Mouse (Mus musculus) retina, embryonic 14.5 days (tissue): Measurements from ENCODE around the gene Defa37.
"Not testable (repeated sequence)": the region's sequence is repeated elsewhere in the genome, so short reads cannot be mapped to it uniquely, and the experiment has no call there.

Experiments used
- DNase-seq: peaks from one replicate; pipeline ENCODE4 v3.0.0-alpha.2; 2015; ENCODE audit warnings: low spot score

Defa37 gene

DNA sequence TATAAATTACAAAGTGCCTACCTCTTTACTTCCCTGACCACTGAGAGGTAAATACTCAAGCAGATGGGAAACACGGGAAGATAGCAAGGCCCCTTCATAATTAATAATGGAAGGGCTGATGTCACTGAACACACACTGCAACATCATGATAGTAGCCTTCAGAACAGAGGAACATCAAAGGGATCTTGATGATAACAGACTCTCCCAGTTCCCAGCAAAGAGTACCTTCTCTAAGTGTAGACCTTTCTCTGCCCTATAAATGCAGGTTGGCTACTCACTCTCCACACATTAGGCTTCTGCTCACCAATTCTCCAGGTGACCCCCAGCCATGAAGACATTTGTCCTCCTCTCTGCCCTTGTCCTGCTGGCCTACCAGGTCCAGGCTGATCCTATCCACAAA, at the start of gene Defa37:
Gene Defa37, plus strand, starts transcription at position 301 of the 400 bp plus-strand sequence.
- DNase-seq, result not testable (repeated sequence)

DNA sequence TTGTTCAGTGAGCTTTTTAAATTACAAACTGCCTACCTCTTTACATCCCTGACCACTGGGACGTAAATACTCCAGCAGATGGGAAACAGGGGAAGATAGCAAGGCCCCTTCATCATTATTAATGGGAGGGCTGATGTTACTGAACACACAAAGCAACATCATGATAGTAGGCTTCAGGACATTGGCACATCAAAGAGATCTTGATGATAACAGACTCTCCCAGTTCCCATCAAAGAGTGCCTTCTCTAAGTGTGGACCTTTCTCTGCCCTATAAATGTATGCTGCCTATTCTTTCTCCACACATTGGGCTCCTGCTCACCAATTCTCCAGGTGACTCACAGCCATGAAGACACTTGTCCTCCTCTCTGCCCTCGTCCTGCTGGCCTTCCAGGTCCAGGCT, 36.5 kb upstream of the Defa37 start, which contains the start of gene Defa32:
Gene Defa32, plus strand, starts transcription at position 301 of the 400 bp plus-strand sequence.
- DNase-seq, result not testable (repeated sequence)

DNA sequence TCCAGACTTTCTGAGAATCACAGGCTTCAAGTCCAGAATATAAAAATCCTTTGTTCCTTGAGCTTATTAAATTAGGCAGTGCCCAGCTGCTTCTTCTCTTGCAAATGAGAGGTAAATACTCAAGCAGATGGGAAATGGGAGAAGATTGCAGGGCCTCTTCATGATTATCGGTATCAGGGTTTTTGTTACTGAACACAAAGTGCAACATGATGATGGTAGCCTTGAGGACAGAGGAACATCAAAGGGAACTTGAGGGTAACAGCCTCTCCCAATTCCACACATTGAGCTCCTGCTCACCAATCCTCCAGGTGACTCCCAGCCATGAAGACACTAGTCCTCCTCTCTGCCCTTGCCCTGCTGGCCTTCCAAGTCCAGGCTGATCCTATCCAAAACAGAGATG, 17.5 kb downstream of the Defa37 start, which contains the start of gene Defa28:
Gene Defa28, plus strand, starts transcription at position 301 of the 400 bp plus-strand sequence.
- not testable (repeated sequence) for DNase-seq

DNA sequence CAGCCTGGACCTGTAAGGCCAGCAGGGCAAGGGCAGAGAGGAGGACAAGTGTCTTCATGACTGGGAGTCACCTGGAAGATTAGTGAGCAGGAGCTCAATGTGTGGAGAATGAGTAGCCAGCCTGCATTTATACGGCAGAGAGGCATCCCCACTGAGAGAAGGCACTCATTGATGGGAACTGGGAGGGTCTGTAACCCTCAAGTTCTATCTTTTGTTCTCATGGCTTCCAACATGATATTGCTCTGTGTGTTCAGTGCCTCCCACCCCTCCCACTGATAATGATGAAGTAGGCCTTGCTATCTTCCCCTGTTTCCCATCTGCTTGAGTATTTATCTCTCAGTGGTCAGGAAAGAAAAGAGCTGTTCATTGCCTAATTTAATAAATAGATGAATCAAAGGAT, 29.2 kb downstream of the Defa37 start, which contains the start of gene Gm7861:
Gene Gm7861, minus strand, starts transcription at position 101 of the 400 bp plus-strand sequence.
- not testable (repeated sequence) for DNase-seq
